Mouse (Mus musculus) liver, postnatal 0 days (tissue): ENCODE results near the gene Ccdc61.

ENCODE experiments used
- CTCF ChIP-seq: sonication (generic); IDR thresholded peaks from 2 replicates; pipeline ENCODE4 v1.5.1; 2016; ENCODE audit warnings: antibody characterized with exemption, low read depth
- EP300 ChIP-seq: IDR thresholded peaks from 2 replicates; pipeline ENCODE4 v1.6.1; 2016; ENCODE audit warnings: antibody characterized with exemption, low read depth, mild to moderate bottlenecking

- TF ChIP-seq CTCF: no peak
- no peak for TF ChIP-seq EP300
These were observed 19.4 kb downstream of the Ccdc61 start for GRCm38 (mm10) chr7:18890848-18891247.
